Mouse (Mus musculus) heart, postnatal 14 days (tissue): ENCODE results near the gene Txndc12. TPM values are rescaled to one million over a fixed set of nuclear protein-coding genes. Genes with fewer than 3 reads are reported as not detected.

Experiments
- DNase-seq, 2 experiments: peaks; one replicate each; pipeline ENCODE4 v3.0.0; 2021 to 2022
- intact Hi-C: fragments of 180-260 bp; cut with DNase I; formaldehyde crosslinking; loops from one replicate; pipeline ENCODE4 v1.15.1; 2025
- total RNA-seq, 2 experiments: library from RNA; stranded (reverse); gene quantifications; 2 replicates each; pipeline ENCODE4 v1.2.3; 2021

The Txndc12 gene
- total RNA-seq, 2 experiments from 2014 or later: 30.4 to 38.0 TPM

DNA sequence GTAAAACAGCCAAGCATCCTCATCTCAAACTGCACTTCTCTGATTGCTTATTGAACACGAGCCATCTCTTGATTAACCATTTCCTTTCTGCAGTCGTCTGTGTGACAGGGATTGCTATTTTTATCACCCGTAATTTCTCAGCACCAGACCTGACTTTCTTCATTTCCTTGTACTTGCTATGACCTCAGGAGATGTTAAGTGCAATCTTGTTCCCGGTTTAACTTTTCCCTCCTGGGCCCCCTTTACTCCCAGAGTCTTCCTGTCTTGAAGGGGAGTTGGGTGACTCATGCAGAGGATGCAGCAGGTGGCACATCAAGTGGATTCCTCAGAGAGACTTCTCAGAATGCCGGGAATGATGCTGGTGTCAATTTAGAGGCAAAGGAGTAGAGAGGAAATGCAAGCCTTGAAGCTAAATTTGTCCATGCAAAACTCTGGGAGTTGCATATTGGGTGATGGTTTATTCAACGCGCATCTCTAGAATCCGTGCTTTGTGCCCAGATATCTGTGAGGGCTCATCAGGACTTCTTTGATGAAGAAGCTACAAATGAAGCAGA, 75.5 kb downstream of the Txndc12 start:
- DNase-seq: no peak
- intact Hi-C loops: no loop called here

Other genes with a start within 250 kb of the Txndc12 start
- gene Cc2d1b, start 214.7 kb upstream of the Txndc12 start, total RNA-seq: 10 to 100 TPM; 14.6 to 17.6 TPM
- under 1 TPM; 0.14 to 0.61 TPM for gene 3110021N24Rik, start 115.0 kb upstream of the Txndc12 start, total RNA-seq
- gene Zfyve9, start 53.8 kb upstream of the Txndc12 start, total RNA-seq: 10 to 100 TPM; 23.1 to 24.2 TPM
- 10 to 100 TPM; 75.5 to 84.6 TPM for gene Btf3l4, start 987 bp upstream of the Txndc12 start, total RNA-seq
- gene Kti12, start 13.2 kb downstream of the Txndc12 start, total RNA-seq: 10 to 100 TPM; 17.7 to 20.0 TPM
- gene A730015C16Rik, start 14.0 kb downstream of the Txndc12 start, total RNA-seq: not detected
- under 1 TPM; 0.22 to 0.36 TPM for gene Rab3b, start 44.5 kb downstream of the Txndc12 start, total RNA-seq
- 100 to 1,000 TPM in 1 of 2 experiments, 10 to 100 TPM in 1; 99.1 to 102 TPM for gene Nrd1, start 166.1 kb downstream of the Txndc12 start, total RNA-seq